Mouse (Mus musculus) telencephalon, adult 2 months (tissue): Measurements from ENCODE around the gene Pi4k2a.
A peak's percentile ranks its signal among the peaks of the same experiment; 100 is the strongest.

ENCODE experiments used
- DNase-seq: peaks from one replicate; pipeline ENCODE4 v3.0.0-alpha.2; 2011; ENCODE audit warnings: low read depth, low spot score

The Pi4k2a gene

DNA sequence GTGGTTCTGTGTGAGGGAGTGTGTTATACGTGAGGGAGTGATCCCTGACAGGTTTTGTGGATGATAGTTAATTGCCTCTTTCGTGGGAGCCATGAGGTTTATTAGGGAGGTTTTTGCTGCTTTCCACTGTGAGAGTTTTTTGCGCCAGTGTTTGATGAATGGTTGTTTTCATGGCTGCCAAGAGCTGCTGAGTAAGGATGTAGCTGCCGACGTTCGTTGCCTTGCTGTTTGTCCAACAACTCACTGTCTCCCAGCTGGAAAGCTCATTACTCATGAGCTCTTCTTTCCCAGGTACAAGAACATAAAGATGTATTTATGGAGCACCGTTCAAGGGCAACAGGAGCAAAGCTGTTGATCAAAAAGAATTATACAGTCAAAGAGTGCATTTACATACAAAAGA is 73.9 kb downstream of the Pi4k2a start:
- DNase-seq: no peak

DNA sequence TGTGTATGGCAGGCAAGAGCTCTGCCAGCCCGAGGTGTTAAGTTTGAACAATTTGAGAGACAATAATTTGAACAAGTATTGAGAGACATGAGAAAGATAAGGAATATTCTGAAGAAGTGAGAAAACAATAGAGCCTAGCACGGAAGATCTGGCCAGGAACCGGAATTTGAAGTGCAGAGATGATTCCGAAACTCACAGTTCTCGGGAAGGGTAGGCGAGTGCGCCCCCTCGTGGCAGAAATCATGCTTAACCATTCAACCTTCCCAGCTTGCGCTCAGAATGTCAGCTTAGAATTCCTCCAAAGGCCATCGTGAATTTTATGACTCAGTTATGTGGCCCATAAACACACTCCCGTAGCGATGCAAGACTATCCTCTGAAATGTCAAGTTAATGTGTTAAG is 75.9 kb downstream of the Pi4k2a start:
- DNase-seq: peak; percentile 53

DNA sequence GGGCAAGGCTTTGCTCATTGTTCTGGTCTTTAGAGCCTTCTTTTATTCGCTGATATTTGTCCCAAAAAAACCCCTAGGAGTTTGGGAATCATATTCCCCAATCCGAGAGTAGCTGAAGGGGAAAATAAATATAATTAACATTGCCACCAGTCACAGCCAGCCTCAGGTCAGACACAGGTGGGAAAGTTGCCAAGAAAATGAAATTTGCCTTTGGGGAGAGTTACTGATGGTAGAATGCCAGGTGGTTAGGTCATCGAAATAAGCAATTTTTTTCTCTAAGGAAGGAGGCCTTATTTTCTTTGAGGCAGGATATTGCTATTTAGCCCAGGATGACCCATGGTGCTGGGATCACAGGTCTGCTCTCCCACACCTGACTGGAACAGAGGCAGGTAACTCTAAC is 76.5 kb downstream of the Pi4k2a start:
- DNase-seq: no peak

DNA sequence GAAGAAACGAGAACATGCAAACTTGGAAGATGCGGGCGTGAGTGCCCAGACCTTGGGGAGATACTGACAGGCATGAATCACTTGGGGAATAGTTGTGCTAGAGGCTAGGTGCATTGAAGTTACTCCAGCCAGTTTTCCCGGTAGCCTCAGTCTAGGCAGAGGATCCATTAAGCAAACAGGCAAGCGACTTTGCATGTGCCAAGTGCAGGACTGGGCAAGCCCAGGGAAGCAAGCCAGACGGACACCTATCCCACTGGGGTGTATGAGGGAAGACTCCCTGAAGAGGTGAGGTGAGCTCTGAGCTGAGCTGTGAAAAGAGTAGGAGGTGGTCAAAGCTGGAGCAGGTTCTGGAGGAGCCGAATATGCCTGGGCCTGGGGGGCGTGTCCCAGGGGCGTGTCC is 77.2 kb downstream of the Pi4k2a start:
- no peak for DNase-seq

DNA sequence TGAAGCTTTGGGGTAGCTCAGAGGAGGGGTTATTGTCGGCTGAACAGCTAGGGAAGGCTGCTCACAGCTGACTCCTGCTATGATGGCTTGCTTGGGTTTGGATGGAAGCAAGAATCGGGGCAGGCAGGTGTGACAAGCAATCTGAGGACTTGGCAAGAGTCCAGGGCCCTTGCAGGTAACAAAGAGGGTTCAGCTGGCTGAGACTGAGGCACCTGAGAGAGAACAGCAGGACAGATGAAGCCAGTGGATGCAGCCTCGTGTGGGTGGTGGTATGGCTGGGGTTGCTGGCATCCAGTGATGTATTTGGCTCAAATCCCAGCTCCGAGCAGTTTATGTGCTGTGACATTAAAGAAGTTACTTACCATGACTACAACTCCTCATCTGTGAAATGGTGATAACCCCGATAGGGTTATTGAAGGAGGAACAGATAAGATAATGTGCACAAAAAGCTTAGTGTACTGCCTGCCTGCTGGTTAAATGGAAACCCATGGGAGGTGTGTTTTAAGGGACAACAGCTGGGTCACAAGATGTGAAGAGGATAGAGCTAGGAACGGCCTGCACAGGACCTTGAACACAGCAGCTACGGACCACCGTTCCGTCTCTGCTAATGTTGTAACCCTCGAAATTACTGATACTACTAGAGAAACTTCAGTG is 79.2 kb downstream of the Pi4k2a start:
- DNase-seq: no peak

DNA sequence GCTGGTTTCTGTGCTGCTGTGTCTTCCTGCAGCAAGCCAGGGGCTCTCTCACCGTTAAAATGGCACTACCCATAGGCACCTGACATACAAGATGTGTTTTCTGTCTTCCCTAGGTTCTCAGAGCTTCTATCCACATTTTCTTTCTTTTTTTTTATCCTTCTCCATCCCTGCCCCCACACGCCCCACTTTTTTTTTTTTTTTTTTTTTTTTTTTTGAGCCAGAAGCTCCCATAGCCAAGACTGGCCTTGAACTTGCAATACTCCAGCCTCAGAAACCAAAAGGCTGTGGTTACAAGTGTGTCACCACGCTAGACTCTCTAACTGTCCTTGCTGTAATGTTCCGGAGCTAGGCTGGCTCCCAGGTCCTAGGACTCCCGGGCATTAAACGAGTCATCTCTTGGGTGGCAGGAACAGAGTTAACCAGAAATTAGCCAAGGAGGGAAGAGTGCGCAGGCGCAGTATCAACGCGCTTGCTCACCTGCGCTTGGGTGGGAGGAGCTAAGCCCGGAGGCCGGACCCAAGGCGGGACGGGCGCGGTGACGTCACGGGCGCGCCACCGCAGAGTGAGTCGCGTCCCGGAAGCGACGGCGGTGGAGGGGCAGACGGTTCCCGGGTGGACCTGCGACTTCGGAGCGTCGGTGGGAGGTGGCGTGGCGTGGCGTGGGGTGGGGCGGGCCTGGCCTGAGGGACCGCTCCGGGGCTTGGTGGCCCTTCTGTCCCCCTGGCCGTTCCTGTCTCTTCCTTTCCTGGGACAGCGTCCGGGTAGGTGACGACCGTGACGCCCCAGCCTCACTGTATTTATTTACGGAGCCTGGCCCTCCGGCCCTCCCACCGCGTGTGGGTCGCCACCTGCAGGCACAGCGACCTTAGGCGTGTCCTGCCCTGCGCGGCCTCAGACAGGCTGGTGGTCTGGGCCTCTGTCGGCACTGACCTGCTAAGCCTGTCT is 80.0 kb downstream of the Pi4k2a start:
- DNase-seq: peak; percentile 90
